Mouse (Mus musculus) olfactory bulb, adult 2 months (tissue): Measurements from ENCODE around the gene Gm45713.

Source experiments
- CTCF ChIP-seq: fragments of 200-500 bp; IDR thresholded peaks from 2 replicates; pipeline ENCODE4 v1.5.1; 2012; ENCODE audit warnings: low read depth, mild to moderate bottlenecking, low read length, moderate library complexity; ENCODE audit not compliant: insufficient read depth
- POLR2A ChIP-seq: fragments of 200-500 bp; IDR thresholded peaks from 2 replicates; pipeline ENCODE4 v1.6.1; 2012; ENCODE audit warnings: mild to moderate bottlenecking, low read depth, low read length, moderate library complexity; ENCODE audit not compliant: insufficient read depth

- no peak for TF ChIP-seq CTCF
- TF ChIP-seq POLR2A, result no peak
These were observed 4.2 kb downstream of the Gm45713 start for GRCm38 (mm10) chr7:45131850-45132249.
